Comparison of ENCODE assay signal across 9 mouse cellular contexts in genomic region chr14:58607734-58608133, GRCm38 (mm10).
DNase-seq lines count a peak whose midpoint lies in the region; ATAC-seq lines count a peak whose summit lies in the region.
"Had no signal": no experiment of that assay in that cellular context is flagged by ENCODE, and none has a peak within 500 bp of the region (broad histone marks: within the 10 kb centered on the region; RNA-seq: fewer than 3 reads in every experiment).

No protein-coding gene starts in this region.

- no peaks in the 10 kb centered on the region for H3K27me3 ChIP-seq in lung, embryonic 15.5 days

- WGBS in lung, embryonic 15.5 days: 27% methylated on average over 2 of the region's 2 CpGs

- no peak overlapping the region for H3K4me3 ChIP-seq in lung, embryonic 15.5 days
- H3K4me3 ChIP-seq: midbrain, embryonic 10.5 days had no signal

- DNase-seq in adrenal gland, adult (ENCODE audit: inconsistent age in 2 of 2, low spot score in 1 of 2): peak; percentile 62 to 80
- no peak for DNase-seq in adrenal gland, postnatal 4 days (ENCODE audit: low spot score in 2 of 2)
- DNase-seq in adrenal gland, adult 8-10 months: peak; percentile 47
- peak; percentile 33 for DNase-seq in heart, adult 8-10 months (ENCODE audit: low spot score)
- no peak for DNase-seq in layer of hippocampus, postnatal 10 days (ENCODE audit: low spot score in 2 of 2)
- DNase-seq in embryo, embryonic 10 days (ENCODE audit: low spot score): no peak
- DNase-seq in ovary, postnatal 10 days (ENCODE audit: low spot score): no peak

- H3K4me1 ChIP-seq in lung, embryonic 15.5 days: peaks cover 12% of the 10 kb centered on the region; the same call in 1 of the 2 replicates
- H3K4me1 ChIP-seq: midbrain, embryonic 10.5 days had no signal

- ATAC-seq in lung, embryonic 15.5 days (ENCODE audit: borderline replicate concordance, extremely low read depth, low FRiP score, low TSS enrichment): peak; percentile 39; the same call in 1 of the 2 replicates

- no peaks in the 10 kb centered on the region for H3K36me3 ChIP-seq in lung, embryonic 15.5 days
- H3K36me3 ChIP-seq: midbrain, embryonic 10.5 days had no signal

- H3K27ac ChIP-seq in lung, embryonic 15.5 days: peak overlapping the region; percentile 15; the same call in 1 of the 2 replicates
- H3K27ac ChIP-seq: midbrain, embryonic 10.5 days had no signal

- no peaks in the 10 kb centered on the region for H3K9me3 ChIP-seq in lung, embryonic 15.5 days
- H3K9me3 ChIP-seq: midbrain, embryonic 10.5 days had no signal

- H3K9ac ChIP-seq in lung, embryonic 15.5 days: no peak overlapping the region

- H3K4me2 ChIP-seq in lung, embryonic 15.5 days: no peak overlapping the region

Comparison
In these comparisons a context has a peak if more than half of its experiments do, and no peak if none do; other contexts are left out.
1. DNase-seq: peak in adrenal gland, adult (2 of 2), adrenal gland, adult 8-10 months (single experiment) and heart, adult 8-10 months (single experiment); none in adrenal gland, postnatal 4 days (0 of 2), layer of hippocampus, postnatal 10 days (0 of 2), embryo, embryonic 10 days (single experiment) and ovary, postnatal 10 days (single experiment).